Mouse (Mus musculus) brain, embryonic 14.5 days (tissue): ENCODE measurements around the gene Bmper.

Source experiments
- CTCF ChIP-seq: fragments of 200-500 bp; IDR thresholded peaks from 2 replicates; pipeline ENCODE4 v1.5.1; 2012; ENCODE audit warnings: inconsistent platforms, mild to moderate bottlenecking, moderate library complexity, borderline replicate concordance; ENCODE audit not compliant: insufficient read depth, insufficient read length; ENCODE audit errors: extremely low read depth
- POLR2A ChIP-seq: fragments of 200-500 bp; IDR thresholded peaks from 2 replicates; pipeline ENCODE4 v1.6.1; 2012; ENCODE audit warnings: mild to moderate bottlenecking, inconsistent platforms, borderline replicate concordance; ENCODE audit not compliant: poor library complexity, insufficient read depth, insufficient read length, severe bottlenecking; ENCODE audit errors: extremely low read depth

DNA sequence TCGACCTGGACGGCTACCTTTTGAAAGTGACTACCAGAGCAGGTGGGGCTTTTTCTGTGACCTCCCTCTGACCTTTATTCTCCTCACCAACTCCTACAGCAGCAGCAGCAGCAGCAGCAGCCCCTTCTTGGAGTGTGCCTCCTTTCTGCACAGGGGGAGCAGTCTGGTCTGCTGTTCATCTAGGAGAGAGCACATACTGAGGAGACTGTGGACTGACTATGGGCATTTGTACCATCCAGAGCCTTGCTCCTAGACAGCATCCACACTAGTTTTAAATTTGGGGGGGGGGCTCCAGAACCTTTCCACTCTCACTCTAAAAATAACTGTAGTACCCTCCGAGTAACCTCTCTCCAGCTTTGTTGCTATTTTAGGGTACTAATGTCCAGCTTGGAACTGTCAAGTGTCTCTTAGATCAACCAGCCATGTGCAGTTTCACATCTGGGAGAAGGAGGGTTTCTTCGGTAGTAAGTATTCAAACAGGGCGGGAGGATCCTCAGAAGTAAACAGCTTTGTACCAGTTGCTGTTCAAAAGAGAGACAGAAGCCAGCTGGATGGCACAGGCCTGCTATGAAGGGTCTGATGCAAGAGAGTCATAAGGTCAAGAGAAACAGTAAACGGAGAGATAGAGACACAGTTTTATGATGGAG, 176.9 kb downstream of the Bmper start:
- TF ChIP-seq CTCF (no peak), POLR2A (no peak)
